Mouse (Mus musculus): Measurements from ENCODE around the gene Fbxl19. TPM values are rescaled to one million over a fixed set of nuclear protein-coding genes. Genes with fewer than 3 reads are reported as not detected.

Gene Fbxl19
- polyA plus RNA-seq, 1 experiment from 2014 or later, result 5.3 TPM

DNA sequence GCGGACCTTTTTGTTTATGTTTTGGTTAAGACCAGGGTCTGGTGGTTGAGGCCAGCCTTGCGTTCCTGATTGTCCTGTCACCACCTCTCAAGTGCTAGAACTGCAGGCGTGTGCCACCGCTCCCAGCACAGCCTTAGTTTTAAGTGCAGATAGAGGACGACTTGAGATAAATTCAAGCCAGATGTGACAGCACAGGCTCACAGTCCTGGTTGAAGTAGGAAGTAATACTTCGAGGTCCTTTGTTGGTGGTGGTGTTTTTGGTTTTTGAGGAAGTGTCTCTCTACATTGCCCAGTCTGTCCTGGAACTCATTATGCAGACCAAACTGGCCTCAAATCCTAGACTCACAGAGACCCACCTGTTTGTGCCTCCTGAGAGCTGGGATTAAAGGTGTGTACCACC is 15.4 kb downstream of the Fbxl19 start:
- H3K36me3 ChIP-seq (ENCODE audit: insufficient read depth), result peaks cover 83% of the 10 kb centered on the region
- H3K27ac ChIP-seq (ENCODE audit: low read depth), result no peak overlapping the region
- no peaks in the 10 kb centered on the region for H3K4me1 ChIP-seq (ENCODE audit: insufficient read depth)
- WGBS, result 39% methylated on average over 6 of the region's 6 CpGs
- no peaks in the 10 kb centered on the region for H3K9me3 ChIP-seq (ENCODE audit: low read depth, low read length)
- no peak overlapping the region for H3K4me3 ChIP-seq (ENCODE audit: low read depth, low read length)
- no peak for TF ChIP-seq CTCF (IDR thresholded peaks at IDR 0.05; ENCODE audit: low read depth)
- no peak overlapping the region for H3K4me2 ChIP-seq
- no peaks in the 10 kb centered on the region for H3K27me3 ChIP-seq (ENCODE audit: insufficient read depth, low read length)
- ATAC-seq (ENCODE audit: insufficient read depth) (no peak), DNase-seq (no peak)
- H3K9ac ChIP-seq, result no peak overlapping the region

DNA sequence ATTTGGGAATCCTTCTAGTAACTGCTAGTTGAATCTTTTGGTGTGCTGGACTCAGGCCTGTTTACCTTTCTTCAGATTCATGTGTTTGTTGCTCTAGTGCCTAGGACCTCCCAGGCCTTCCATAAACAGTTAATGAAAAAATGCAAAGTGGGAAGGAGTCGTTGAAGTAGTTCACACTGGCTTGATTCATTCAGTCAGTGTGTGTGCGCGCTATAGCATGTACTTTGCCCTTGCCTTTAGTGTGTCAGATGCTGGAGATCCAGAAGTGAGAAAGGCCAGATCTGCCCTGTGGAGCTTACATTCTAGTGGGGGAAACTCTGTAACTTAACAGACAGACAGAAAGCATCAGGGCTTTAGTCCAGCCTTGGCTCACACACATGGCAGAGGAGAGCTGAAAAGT is 16.1 kb downstream of the Fbxl19 start:
- Histone ChIP-seq H3K9ac (no peak overlapping the region), H3K4me2 (no peak overlapping the region), H3K9me3 (ENCODE audit: low read depth, low read length) (no peaks in the 10 kb centered on the region), H3K27me3 (ENCODE audit: insufficient read depth, low read length) (no peaks in the 10 kb centered on the region), H3K4me1 (ENCODE audit: insufficient read depth) (no peaks in the 10 kb centered on the region), H3K4me3 (ENCODE audit: low read depth, low read length) (no peak overlapping the region), H3K27ac (ENCODE audit: low read depth) (no peak overlapping the region), H3K36me3 (ENCODE audit: insufficient read depth) (peaks cover 83% of the 10 kb centered on the region)
- TF ChIP-seq CTCF (IDR thresholded peaks at IDR 0.05; ENCODE audit: low read depth), result no peak
- DNase-seq (no peak), ATAC-seq (ENCODE audit: insufficient read depth) (no peak)
- 83% methylated on average over 3 of the region's 3 CpGs for WGBS

DNA sequence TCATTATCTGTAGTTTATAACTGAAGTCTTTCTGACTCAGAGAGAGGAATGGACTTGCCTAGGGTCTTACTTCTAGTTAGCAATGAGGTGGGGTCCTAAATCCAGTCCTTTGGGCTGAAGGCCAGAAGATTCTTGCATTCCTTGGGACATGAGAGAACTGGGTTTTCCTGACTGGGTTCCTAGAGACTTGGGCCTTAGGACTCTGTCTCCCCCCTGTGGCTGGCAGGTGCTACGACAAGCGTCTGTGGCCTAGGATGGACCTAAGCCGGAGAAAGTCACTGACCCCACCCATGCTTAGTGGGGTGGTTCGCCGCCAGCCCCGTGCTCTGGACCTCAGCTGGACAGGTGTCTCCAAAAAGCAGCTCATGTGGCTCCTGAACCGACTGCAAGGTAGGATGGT is 16.7 kb downstream of the Fbxl19 start:
- ATAC-seq (ENCODE audit: insufficient read depth) (peak; percentile 49; the same call in 1 of the 2 replicates), DNase-seq (peak; percentile 90)
- H3K4me1 ChIP-seq (ENCODE audit: insufficient read depth), result no peaks in the 10 kb centered on the region
- H3K36me3 ChIP-seq (ENCODE audit: insufficient read depth), result peaks cover 83% of the 10 kb centered on the region
- H3K27me3 ChIP-seq (ENCODE audit: insufficient read depth, low read length), result no peaks in the 10 kb centered on the region
- no peaks in the 10 kb centered on the region for H3K9me3 ChIP-seq (ENCODE audit: low read depth, low read length)
- no peak overlapping the region for H3K27ac ChIP-seq (ENCODE audit: low read depth)
- no peak overlapping the region for H3K4me2 ChIP-seq
- no peak overlapping the region for H3K4me3 ChIP-seq (ENCODE audit: low read depth, low read length)
- peak; percentile 94 for TF ChIP-seq CTCF (IDR thresholded peaks at IDR 0.05; ENCODE audit: low read depth)
- no peak overlapping the region for H3K9ac ChIP-seq
- WGBS, result 33% methylated on average over 7 of the region's 7 CpGs

DNA sequence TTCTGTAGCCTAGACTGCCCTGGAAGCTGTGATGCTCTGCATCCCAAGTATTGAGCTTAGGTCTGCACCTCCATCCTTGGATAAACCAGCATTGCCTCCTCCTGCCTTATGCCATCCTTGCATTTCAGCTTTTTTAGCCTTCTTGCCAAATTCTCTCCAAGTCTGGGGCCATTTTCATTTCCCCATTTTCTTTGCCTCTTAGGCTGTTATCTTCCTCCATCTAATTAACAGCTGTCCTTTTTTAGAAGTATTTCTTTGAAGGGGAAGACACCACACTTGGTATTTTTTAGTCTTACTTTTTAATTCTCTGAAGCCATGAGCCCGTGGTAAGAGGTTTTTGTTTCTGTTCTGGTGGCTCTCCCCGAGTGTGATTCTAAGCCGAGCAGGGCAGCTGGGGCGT is 19.3 kb downstream of the Fbxl19 start:
- 83% methylated on average over 4 of the region's 4 CpGs for WGBS
- H3K4me3 ChIP-seq (ENCODE audit: low read depth, low read length), result no peak overlapping the region
- no peak overlapping the region for H3K27ac ChIP-seq (ENCODE audit: low read depth)
- H3K36me3 ChIP-seq (ENCODE audit: insufficient read depth), result peaks cover 80% of the 10 kb centered on the region
- TF ChIP-seq CTCF (IDR thresholded peaks at IDR 0.05; ENCODE audit: low read depth), result no peak
- DNase-seq, result no peak
- no peaks in the 10 kb centered on the region for H3K4me1 ChIP-seq (ENCODE audit: insufficient read depth)
- no peaks in the 10 kb centered on the region for H3K9me3 ChIP-seq (ENCODE audit: low read depth, low read length)
- H3K4me2 ChIP-seq, result no peak overlapping the region
- no peak overlapping the region for H3K9ac ChIP-seq
- ATAC-seq (ENCODE audit: insufficient read depth), result no peak
- H3K27me3 ChIP-seq (ENCODE audit: insufficient read depth, low read length), result no peaks in the 10 kb centered on the region

DNA sequence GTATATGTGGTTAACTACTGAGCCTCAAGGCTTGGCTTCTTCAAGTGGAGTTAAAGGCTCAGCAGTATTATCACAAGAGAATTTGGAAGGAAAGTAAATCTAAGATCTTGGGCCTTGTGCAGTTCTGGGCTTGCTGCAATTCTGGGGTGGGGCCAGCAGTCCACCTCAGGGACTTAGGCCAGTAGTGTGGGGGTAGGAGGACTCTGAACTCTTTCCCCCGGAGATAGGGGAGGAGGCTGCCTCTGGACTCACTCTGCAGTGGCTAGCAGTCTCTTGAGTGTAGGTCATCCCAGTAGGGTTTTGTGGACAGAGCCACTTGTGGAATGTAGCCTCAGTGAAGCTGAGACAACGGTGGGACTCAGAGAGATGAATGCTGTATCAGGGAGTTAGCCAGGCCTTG is 21.4 kb downstream of the Fbxl19 start:
- Histone ChIP-seq H3K36me3 (ENCODE audit: insufficient read depth) (peaks cover 67% of the 10 kb centered on the region), H3K4me3 (ENCODE audit: low read depth, low read length) (no peak overlapping the region), H3K9ac (no peak overlapping the region), H3K4me1 (ENCODE audit: insufficient read depth) (0 out of 2 replicates have a peak, but pooled peaks cover 2% of the 10 kb centered on the region), H3K27me3 (ENCODE audit: insufficient read depth, low read length) (no peaks in the 10 kb centered on the region), H3K27ac (ENCODE audit: low read depth) (no peak overlapping the region), H3K9me3 (ENCODE audit: low read depth, low read length) (no peaks in the 10 kb centered on the region), H3K4me2 (no peak overlapping the region)
- WGBS, result 86% methylated on average over 2 of the region's 2 CpGs
- ATAC-seq (ENCODE audit: insufficient read depth) (no peak), DNase-seq (no peak)
- no peak for TF ChIP-seq CTCF (IDR thresholded peaks at IDR 0.05; ENCODE audit: low read depth)

DNA sequence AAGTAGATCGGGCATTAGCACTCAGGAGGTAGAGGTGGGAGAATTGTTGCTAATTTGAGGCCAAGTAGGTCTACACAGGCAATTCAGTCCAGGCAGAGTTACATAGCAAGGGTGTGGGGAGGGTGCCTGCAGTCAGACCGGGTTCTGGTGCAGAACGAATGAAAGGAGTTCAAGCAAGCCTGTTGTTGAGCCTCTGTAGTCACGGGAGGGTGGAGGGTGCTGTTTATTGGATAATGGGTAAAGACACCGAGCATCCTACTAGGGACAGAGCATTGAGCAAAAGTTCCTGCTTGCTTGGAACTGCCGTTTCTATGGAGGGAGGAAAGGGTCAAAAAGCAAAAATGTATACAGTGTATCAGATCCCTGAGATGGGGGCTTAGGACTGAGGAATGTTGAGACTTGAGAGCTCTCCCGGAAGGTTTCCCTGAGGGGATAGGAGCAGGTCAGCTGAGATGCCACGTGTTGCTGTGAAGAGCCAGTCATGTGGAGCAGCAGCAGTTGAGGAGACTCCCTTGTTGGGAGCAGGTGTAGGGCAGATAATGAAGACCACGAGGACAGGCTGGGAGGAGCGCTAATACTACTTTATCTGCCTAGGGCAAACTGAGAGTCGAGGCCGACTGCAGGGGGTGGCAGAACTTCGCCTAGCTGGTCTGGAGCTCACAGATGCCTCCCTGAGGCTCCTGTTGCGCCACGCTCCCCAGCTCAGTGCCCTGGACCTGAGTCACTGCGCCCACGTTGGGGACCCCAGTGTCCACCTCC is 22.7 kb downstream of the Fbxl19 start:
- no peak overlapping the region for H3K9ac ChIP-seq
- H3K27me3 ChIP-seq (ENCODE audit: insufficient read depth, low read length), result no peaks in the 10 kb centered on the region
- H3K27ac ChIP-seq (ENCODE audit: low read depth), result no peak overlapping the region
- no peak overlapping the region; the same call in 1 of the 2 replicates for H3K4me2 ChIP-seq
- H3K4me1 ChIP-seq (ENCODE audit: insufficient read depth), result 0 out of 2 replicates have a peak, but pooled peaks cover 7% of the 10 kb centered on the region
- H3K36me3 ChIP-seq (ENCODE audit: insufficient read depth), result peaks cover 61% of the 10 kb centered on the region
- DNase-seq, result no peak
- 70% methylated on average over 17 of the region's 17 CpGs for WGBS
- H3K9me3 ChIP-seq (ENCODE audit: low read depth, low read length), result no peaks in the 10 kb centered on the region
- ATAC-seq (ENCODE audit: insufficient read depth), result no peak
- H3K4me3 ChIP-seq (ENCODE audit: low read depth, low read length), result no peak overlapping the region
- TF ChIP-seq CTCF (IDR thresholded peaks at IDR 0.05; ENCODE audit: low read depth), result no peak

DNA sequence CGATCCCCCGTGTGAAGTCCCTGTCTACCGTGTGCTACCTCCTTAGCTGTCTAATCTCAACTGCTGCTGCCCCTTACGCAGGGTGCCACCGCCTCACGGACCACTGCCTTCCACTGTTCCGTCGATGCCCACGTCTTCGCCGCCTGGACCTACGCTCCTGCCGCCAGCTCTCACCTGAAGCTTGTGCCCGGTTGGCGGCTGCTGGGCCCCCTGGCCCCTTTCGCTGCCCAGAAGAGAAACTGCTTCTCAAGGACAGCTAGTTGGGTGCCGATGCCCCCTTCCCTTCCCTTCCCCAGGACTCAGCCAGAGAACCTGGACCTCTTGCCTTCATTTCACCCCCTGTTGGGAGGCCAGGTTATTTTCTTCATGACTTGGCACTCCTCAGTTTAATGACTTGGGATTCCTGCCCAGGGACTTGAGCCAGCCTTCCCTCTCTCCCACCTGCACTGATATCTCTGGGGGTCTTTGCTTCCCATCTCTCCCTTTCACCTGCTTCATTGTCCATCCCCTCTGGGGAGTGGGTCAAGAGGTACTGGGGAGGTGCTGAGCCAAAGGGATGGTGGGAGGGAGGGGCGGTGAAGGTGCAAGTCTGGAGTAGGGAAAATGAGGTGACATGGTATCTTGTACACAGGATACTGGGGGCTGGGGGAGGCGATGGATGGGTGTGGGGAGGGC is 23.5 kb downstream of the Fbxl19 start:
- peaks cover 54% of the 10 kb centered on the region for H3K36me3 ChIP-seq (ENCODE audit: insufficient read depth)
- H3K9me3 ChIP-seq (ENCODE audit: low read depth, low read length), result no peaks in the 10 kb centered on the region
- no peak for ATAC-seq (ENCODE audit: insufficient read depth)
- WGBS, result 89% methylated on average over 19 of the region's 19 CpGs
- 0 out of 2 replicates have a peak overlapping the region, but pooled peaks have one; percentile 12 for H3K27ac ChIP-seq (ENCODE audit: low read depth)
- H3K4me3 ChIP-seq (ENCODE audit: low read depth, low read length), result no peak overlapping the region
- no peak overlapping the region; the same call in 1 of the 2 replicates for H3K9ac ChIP-seq
- H3K4me1 ChIP-seq (ENCODE audit: insufficient read depth), result 0 out of 2 replicates have a peak, but pooled peaks cover 7% of the 10 kb centered on the region
- no peaks in the 10 kb centered on the region for H3K27me3 ChIP-seq (ENCODE audit: insufficient read depth, low read length)
- TF ChIP-seq CTCF (IDR thresholded peaks at IDR 0.05; ENCODE audit: low read depth), result no peak
- DNase-seq, result no peak
- peak overlapping the region; percentile 25; the same call in 1 of the 2 replicates for H3K4me2 ChIP-seq

Measured in lung, embryonic 14.5 days (tissue).